Mouse (Mus musculus) thymus, postnatal 0 days (tissue): ENCODE measurements around the gene Slc22a12. TPM values are rescaled to one million over a fixed set of nuclear protein-coding genes. Genes with fewer than 3 reads are reported as not detected.

Experiments used
- DNase-seq: peaks from one replicate; pipeline ENCODE4 v3.0.0-alpha.2; 2015; ENCODE audit warnings: low spot score
- polyA plus RNA-seq: library from polyadenylated mRNA; unstranded; fragments of >200 nt; fragmentation: Nextera tagmentation; extraction: Ambion mirVana; gene quantifications from 2 replicates; pipeline ENCODE4 v1.2.1, GENCODE M21; 2015

The Slc22a12 gene
- polyA plus RNA-seq, 1 experiment from 2014 or later, result not detected

DNA sequence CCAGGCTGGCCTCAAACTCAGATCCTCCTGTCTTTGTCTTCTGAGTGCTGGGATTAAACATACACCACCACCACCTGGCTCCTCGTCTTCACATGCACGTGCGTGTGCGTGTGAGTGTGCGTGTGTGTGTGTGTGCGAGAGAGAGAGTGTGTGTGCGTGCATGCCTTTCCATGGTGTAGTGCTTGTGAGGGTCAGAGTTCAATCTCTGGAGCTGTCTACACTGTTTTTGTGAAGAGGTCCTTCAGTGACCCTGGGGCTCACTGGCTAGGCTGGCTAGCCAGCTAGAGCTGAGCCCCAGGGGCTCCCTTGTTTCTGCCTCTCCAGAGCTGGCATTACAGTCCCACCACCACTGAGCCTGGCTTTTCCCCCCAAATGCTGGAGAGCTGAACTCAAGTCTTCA lies 1.3 kb downstream of the Slc22a12 start:
- DNase-seq, result no peak

- no peak for DNase-seq
These were observed 2.6 kb downstream of the Slc22a12 start for GRCm38 (mm10) chr19:6540191-6540590.

GRCm38 (mm10) chr19:6539592-6539991 lies 3.2 kb downstream of the Slc22a12 start:
- no peak for DNase-seq

- no peak for DNase-seq
These were observed 4.3 kb downstream of the Slc22a12 start for GRCm38 (mm10) chr19:6538546-6538945.

- no peak for DNase-seq
These were observed 5.3 kb downstream of the Slc22a12 start for GRCm38 (mm10) chr19:6537526-6537925.

DNA sequence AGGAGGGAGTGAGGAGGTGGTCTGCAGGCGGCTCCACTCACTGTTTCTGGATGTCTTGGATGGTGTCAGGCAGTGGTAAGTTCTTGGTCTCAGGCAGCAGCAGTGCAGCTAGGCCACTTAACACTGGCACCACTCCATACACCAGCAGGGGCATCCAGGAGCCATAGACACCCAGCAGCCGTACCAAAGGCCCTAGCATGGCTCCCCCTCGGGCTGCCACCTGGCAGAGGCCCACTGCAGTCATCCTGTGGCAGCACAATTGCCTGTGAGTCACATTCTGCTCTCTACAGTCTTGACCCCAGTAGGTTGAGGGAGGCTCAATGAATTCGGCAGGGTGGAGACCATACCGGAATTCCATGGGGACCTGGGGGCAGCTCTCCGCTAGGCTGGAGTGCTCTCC lies 6.1 kb downstream of the Slc22a12 start:
- DNase-seq, result no peak

DNA sequence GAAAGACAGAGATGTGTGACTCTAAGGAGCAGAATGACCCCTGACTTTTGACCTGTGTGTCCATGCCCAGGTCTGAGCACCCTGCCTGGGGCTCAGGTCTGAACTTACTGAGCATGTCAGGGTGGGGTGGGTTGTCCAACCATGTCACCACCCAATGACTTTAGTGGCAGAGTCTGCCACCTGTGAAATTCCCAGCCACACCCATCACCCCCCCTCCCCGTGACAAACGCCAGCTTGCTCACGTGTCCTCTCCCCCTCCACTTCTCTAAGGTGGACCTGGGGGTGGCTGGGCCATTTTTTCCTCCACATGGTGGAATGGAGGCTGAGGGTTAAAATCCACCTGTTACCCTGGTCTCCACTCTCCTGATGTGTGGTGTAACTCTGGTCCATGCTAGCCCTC lies 6.6 kb downstream of the Slc22a12 start:
- no peak for DNase-seq

DNA sequence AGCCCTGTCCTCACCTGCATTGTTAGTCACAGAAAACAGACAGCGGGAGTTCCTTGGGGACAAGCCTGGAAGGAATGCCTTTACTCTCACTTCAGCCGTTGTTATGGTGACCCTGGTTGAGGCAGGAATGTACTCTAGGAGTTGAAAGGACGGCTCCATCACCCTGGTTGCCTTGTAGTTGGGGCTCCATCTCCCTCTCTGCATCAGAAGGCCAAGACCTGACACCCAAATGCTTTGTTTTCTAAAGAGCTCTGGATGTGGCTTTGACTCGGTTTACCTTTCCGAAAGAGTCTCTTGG lies 8.8 kb downstream of the Slc22a12 start:
- no peak for DNase-seq

DNA sequence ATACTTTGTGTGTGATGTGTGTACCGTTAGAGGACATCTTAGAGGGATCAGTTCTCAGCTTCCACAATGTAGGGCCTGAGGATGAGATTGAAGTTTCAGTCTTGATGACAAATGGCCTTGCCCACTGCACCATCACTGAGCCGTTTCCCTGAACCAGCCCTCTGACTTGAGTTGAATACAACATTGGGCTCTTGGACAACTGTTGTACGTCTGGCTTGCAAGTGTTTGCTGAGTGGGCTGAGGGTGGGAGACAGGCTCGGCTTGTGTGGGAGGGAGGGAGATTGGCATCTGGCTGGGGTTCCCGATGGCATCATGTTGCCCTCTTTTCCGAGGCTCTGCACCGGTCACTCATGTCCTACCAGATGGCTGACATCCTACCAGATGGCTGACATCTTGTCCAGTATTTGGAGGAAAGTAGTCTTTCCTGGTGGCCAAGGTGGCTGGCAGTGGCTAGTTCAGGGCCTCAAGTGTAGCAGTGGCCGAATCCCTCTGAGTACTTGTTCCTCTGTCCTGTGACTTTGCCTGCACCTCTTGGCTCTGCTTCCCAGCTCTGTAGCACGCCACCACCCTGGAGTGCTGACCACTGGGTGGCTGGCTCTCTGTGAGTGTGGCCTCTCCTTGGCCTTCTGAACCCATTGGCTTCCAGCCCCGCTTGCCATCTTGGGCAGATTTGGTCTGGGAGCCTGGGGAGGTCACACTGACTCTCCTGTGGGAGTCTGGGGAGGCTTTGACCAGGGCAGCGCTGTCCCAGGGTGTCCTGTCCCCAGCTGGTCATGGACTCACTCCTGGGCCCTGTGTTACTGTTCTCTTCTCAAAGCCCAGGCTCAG lies 9.3 kb downstream of the Slc22a12 start:
- DNase-seq, result no peak

DNA sequence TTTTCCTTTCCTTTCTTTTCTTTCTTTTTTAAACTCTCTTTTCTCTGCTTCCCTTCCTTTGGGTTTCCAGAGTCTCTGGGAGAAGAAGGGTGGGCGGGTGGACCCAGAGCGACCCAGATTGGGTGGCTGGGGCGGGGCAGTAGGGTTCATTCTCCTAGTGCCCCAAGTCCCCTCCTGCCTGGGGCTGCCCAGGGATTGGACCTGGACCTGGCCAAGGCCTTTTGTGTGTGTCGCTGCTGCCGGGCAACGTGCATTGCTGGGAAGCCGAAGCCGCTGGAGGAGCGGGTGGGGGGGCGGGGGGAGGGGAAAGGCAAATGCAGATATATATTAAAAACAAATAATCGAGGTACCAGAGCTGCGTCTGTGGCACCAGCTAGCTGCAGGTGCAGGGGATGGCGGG lies 10.2 kb downstream of the Slc22a12 start:
- DNase-seq, result no peak

GRCm38 (mm10) chr19:6531832-6532471 lies 10.9 kb downstream of the Slc22a12 start:
- no peak for DNase-seq

DNA sequence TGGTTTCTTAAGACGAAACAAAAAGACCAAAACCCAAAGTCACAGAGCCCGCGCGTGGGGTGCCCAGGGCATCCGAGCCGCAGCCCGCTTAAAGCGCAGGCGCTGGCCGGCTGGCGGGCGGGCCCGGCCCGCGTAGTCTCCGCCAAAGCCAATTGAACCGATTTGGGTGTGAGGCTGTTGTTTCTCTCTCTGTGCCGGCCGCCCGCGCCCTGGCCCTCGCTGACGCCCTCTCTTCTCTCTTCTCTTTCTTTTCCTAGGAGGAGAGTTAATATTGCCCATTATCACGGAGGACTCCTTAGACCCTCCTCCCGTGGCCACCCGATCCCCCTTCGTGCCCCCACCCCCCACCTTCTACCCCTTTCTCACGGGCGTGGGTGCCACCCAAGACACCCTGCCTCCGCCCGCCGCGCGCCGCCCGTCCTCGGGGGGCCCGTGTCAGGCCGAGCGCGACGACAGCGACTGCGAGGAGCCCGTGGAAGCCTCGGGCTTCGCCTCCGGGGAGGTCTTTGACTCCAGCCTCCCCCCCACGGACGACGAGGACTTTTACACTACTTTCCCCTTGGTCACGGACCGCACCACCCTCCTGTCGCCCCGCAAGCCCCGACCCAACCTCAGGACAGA lies 11.7 kb downstream of the Slc22a12 start:
- DNase-seq, result no peak

GRCm38 (mm10) chr19:6530359-6530758 lies 12.5 kb downstream of the Slc22a12 start:
- DNase-seq, result no peak

- DNase-seq, result no peak
These were observed 13.4 kb downstream of the Slc22a12 start for GRCm38 (mm10) chr19:6529265-6529985.

GRCm38 (mm10) chr19:6527839-6528531 lies 14.8 kb downstream of the Slc22a12 start:
- DNase-seq, result no peak

GRCm38 (mm10) chr19:6527439-6527838 lies 15.4 kb downstream of the Slc22a12 start:
- no peak for DNase-seq

- no peak for DNase-seq
These were observed 16.8 kb downstream of the Slc22a12 start for GRCm38 (mm10) chr19:6526010-6526409.

- DNase-seq, result no peak
These were observed 17.8 kb downstream of the Slc22a12 start for GRCm38 (mm10) chr19:6525023-6525422.

- DNase-seq, result no peak
These were observed 20.5 kb downstream of the Slc22a12 start for GRCm38 (mm10) chr19:6522289-6522688.

DNA sequence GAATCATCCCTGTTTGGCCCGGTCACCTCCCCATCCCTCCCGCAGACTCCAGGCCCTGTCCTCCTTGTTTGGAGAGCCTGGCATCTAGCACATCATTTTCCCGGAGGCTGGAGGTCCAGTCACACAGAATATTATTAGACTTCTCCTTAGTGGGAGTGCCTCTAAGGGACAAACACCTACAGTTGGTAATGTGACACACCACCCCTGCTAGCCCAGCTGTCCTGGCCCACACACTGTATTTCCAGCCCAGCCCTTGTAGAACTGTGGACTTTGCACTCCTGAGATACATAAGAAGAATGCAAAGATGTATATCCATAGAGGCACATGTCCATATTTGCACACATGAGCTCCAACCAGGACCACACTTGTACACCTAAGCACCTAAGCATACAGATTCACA lies 21.2 kb downstream of the Slc22a12 start:
- DNase-seq, result no peak

DNA sequence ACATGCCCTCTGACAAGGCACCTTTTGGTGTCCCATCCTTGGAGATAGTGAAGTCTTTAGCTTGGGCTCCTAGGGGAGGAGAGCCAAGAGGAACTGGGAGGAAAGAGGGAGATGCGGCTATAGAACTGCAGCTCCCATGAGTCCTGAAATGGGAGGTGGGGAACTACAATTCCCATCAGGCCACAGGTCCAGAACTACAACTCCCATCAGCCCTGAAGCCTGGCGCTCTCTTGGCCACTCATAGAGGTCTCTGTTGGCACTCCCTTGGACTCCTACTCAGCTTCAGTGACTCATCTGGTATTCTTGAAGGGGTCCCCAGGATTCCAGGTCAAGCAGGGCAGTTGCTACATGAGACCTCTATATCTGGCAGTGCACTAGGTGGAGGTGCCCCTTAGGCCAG lies 23.3 kb downstream of the Slc22a12 start:
- no peak for DNase-seq
